Mouse (Mus musculus) embryonic facial prominence, embryonic 15.5 days (tissue): ENCODE data around the gene Dlk2. TPM values are rescaled to one million over a fixed set of nuclear protein-coding genes. Genes with fewer than 3 reads are reported as not detected.

Source experiments
- ATAC-seq: fragments of 200-750 bp; cut with Nextera tagmentation; 2 replicates; pipeline ENCODE4 v1.8.0; 2017; ENCODE audit warnings: low read depth, moderate TSS enrichment; ENCODE audit not compliant: insufficient number of reproducible peaks, low FRiP score, low TSS enrichment
- H3K27ac ChIP-seq: fragments of 300-500 bp; sonication (generic); replicated peaks from 2 replicates; pipeline ENCODE4 v1.5.1; 2015; ENCODE audit warnings: mild to moderate bottlenecking, inconsistent platforms
- H3K27me3 ChIP-seq: fragments of 300-500 bp; sonication (generic); 2 replicates; pipeline ENCODE4 v1.6.1; 2015; ENCODE audit warnings: inconsistent platforms
- H3K36me3 ChIP-seq: fragments of 300-500 bp; sonication (generic); 2 replicates; pipeline ENCODE4 v1.6.1; 2015; ENCODE audit warnings: mild to moderate bottlenecking, inconsistent platforms
- H3K4me1 ChIP-seq: fragments of 300-500 bp; sonication (generic); 2 replicates; pipeline ENCODE4 v1.6.1; 2015; ENCODE audit warnings: inconsistent platforms
- H3K4me2 ChIP-seq: fragments of 300-500 bp; sonication (generic); replicated peaks from 2 replicates; pipeline ENCODE4 v1.6.1; 2015; ENCODE audit warnings: mild to moderate bottlenecking, inconsistent platforms
- H3K4me3 ChIP-seq: fragments of 300-500 bp; sonication (generic); replicated peaks from 2 replicates; pipeline ENCODE4 v1.5.1; 2015; ENCODE audit warnings: mild to moderate bottlenecking, inconsistent platforms
- H3K9ac ChIP-seq: fragments of 300-500 bp; sonication (generic); 2 replicates; pipeline ENCODE4 v1.6.1; 2015; ENCODE audit warnings: inconsistent platforms
- H3K9me3 ChIP-seq: fragments of 300-500 bp; sonication (generic); replicated peaks from 2 replicates; pipeline ENCODE4 v1.6.1; 2016; ENCODE audit warnings: inconsistent platforms
- WGBS: fragments of 180-500 bp; shearing (Covaris S2); methylation state at CpG from one replicate; pipeline ENCODE4 v1.1.7; 2015; 5-methylcytosine and 5-hydroxymethylcytosine counted together
- polyA plus RNA-seq: library from polyadenylated mRNA; unstranded; fragments of >200 nt; fragmentation: Nextera tagmentation; extraction: Ambion mirVana; gene quantifications from 2 replicates; pipeline ENCODE4 v1.2.1, GENCODE M21; 2015

Gene Dlk2
- 16.6 and 16.8 TPM in 2 replicates for polyA plus RNA-seq

- Histone ChIP-seq H3K27me3 (peaks cover 47% of the 10 kb centered on the region), H3K4me3 (peak within 1 kb of the TSS; percentile 55), H3K4me2 (peak within 1 kb of the TSS; percentile 92), H3K27ac (0 out of 2 replicates have a peak within 1 kb of the TSS, but pooled peaks have one; percentile 5), H3K36me3 (no peaks in the 10 kb centered on the region), H3K9ac (peak within 1 kb of the TSS; percentile 15), H3K9me3 (no peaks in the 10 kb centered on the region), H3K4me1 (peaks cover 21% of the 10 kb centered on the region)
- peak; percentile 49; the same call in 1 of the 2 replicates for ATAC-seq
- under 1% methylated on average over 60 of the region's 86 CpGs for WGBS
Measured at GRCm38 (mm10) chr17:46297364-46298219, at the start of gene Dlk2. TSS of gene Dlk2 (plus strand) at chr17:46297421.

GRCm38 (mm10) chr17:46247512-46248188 is 49.6 kb upstream of the Dlk2 start, which contains the start of the genes Polr1c and Yipf3:
TSS of gene Polr1c (minus strand) at chr17:46248054.
TSS of gene Yipf3 (plus strand) at chr17:46248080.
- Histone ChIP-seq H3K9ac (peak within 1 kb of the TSS; percentile 93), H3K9me3 (no peaks in the 10 kb centered on the region), H3K27ac (peak within 1 kb of the TSS; percentile 67), H3K27me3 (no peaks in the 10 kb centered on the region), H3K4me1 (peaks cover 32% of the 10 kb centered on the region), H3K4me2 (peak within 1 kb of the TSS; percentile 86), H3K36me3 (peaks cover 70% of the 10 kb centered on the region), H3K4me3 (peak within 1 kb of the TSS; percentile 90)
- WGBS = under 1% methylated on average over 53 of the region's 53 CpGs
- ATAC-seq = peak; percentile 89

- peak overlapping the region; percentile 90 for H3K4me3 ChIP-seq
- H3K36me3 ChIP-seq = peaks cover 65% of the 10 kb centered on the region
- H3K4me1 ChIP-seq = peaks cover 35% of the 10 kb centered on the region
- ATAC-seq = peak; percentile 12
- WGBS = under 1% methylated on average over 37 of the region's 37 CpGs
- H3K4me2 ChIP-seq = peak overlapping the region; percentile 86
- H3K9ac ChIP-seq = peak overlapping the region; percentile 93
- no peaks in the 10 kb centered on the region for H3K9me3 ChIP-seq
- peak overlapping the region; percentile 67 for H3K27ac ChIP-seq
- H3K27me3 ChIP-seq = no peaks in the 10 kb centered on the region
Measured at GRCm38 (mm10) chr17:46248189-46248522, 49.1 kb upstream of the Dlk2 start.

GRCm38 (mm10) chr17:46251174-46251573 is 46.0 kb upstream of the Dlk2 start:
- Histone ChIP-seq H3K4me3 (no peak overlapping the region), H3K9me3 (no peaks in the 10 kb centered on the region), H3K27me3 (peaks cover 15% of the 10 kb centered on the region), H3K4me2 (no peak overlapping the region), H3K4me1 (peaks cover 51% of the 10 kb centered on the region), H3K9ac (no peak overlapping the region), H3K36me3 (peaks cover 36% of the 10 kb centered on the region), H3K27ac (no peak overlapping the region)
- ATAC-seq = no peak
- WGBS = 76% methylated on average over 7 of the region's 7 CpGs

GRCm38 (mm10) chr17:46252571-46253451 is 44.4 kb upstream of the Dlk2 start:
- WGBS = 55% methylated on average over 14 of the region's 14 CpGs
- no peak for ATAC-seq
- Histone ChIP-seq H3K4me2 (peak overlapping the region; percentile 99), H3K36me3 (peaks cover 51% of the 10 kb centered on the region), H3K9ac (no peak overlapping the region), H3K9me3 (no peaks in the 10 kb centered on the region), H3K27ac (no peak overlapping the region), H3K27me3 (peaks cover 15% of the 10 kb centered on the region), H3K4me1 (peaks cover 41% of the 10 kb centered on the region), H3K4me3 (peak overlapping the region; percentile 68)

- H3K27me3 ChIP-seq = peaks cover 15% of the 10 kb centered on the region
- peak within 1 kb of the TSS; percentile 99 for H3K4me2 ChIP-seq
- peak within 1 kb of the TSS; percentile 68 for H3K4me3 ChIP-seq
- no peak within 1 kb of the TSS for H3K27ac ChIP-seq
- 2% methylated on average over 45 of the region's 48 CpGs for WGBS
- ATAC-seq = peak; percentile 86
- no peaks in the 10 kb centered on the region for H3K9me3 ChIP-seq
- H3K9ac ChIP-seq = peak within 1 kb of the TSS; percentile 47
- H3K4me1 ChIP-seq = peaks cover 40% of the 10 kb centered on the region
- peaks cover 58% of the 10 kb centered on the region for H3K36me3 ChIP-seq
Measured at GRCm38 (mm10) chr17:46253452-46254084, 43.7 kb upstream of the Dlk2 start, which contains the start of gene Lrrc73. TSS of gene Lrrc73 (plus strand) at chr17:46253531.

GRCm38 (mm10) chr17:46254106-46254505 is 43.1 kb upstream of the Dlk2 start:
- Histone ChIP-seq H3K4me3 (peak overlapping the region; percentile 68), H3K4me2 (peak overlapping the region; percentile 99), H3K9me3 (no peaks in the 10 kb centered on the region), H3K9ac (peak overlapping the region; percentile 47), H3K36me3 (peaks cover 64% of the 10 kb centered on the region), H3K27me3 (peaks cover 15% of the 10 kb centered on the region), H3K4me1 (peaks cover 35% of the 10 kb centered on the region), H3K27ac (no peak overlapping the region)
- WGBS = under 1% methylated on average over 49 of the region's 54 CpGs
- peak; percentile 0; the same call in 1 of the 2 replicates for ATAC-seq

- H3K27ac ChIP-seq = no peak overlapping the region
- H3K9me3 ChIP-seq = no peaks in the 10 kb centered on the region
- peaks cover 65% of the 10 kb centered on the region for H3K36me3 ChIP-seq
- no peak for ATAC-seq
- H3K4me2 ChIP-seq = 0 out of 2 replicates have a peak overlapping the region, but pooled peaks have one; percentile 2
- peaks cover 15% of the 10 kb centered on the region for H3K27me3 ChIP-seq
- peak overlapping the region; percentile 68 for H3K4me3 ChIP-seq
- H3K9ac ChIP-seq = no peak overlapping the region
- 30% methylated on average over 6 of the region's 6 CpGs for WGBS
- H3K4me1 ChIP-seq = peaks cover 27% of the 10 kb centered on the region
Measured at GRCm38 (mm10) chr17:46255147-46255546, 42.1 kb upstream of the Dlk2 start.

GRCm38 (mm10) chr17:46258279-46259053 is 38.8 kb upstream of the Dlk2 start:
- 83% methylated on average over 30 of the region's 30 CpGs for WGBS
- Histone ChIP-seq H3K4me3 (no peak overlapping the region), H3K9me3 (no peaks in the 10 kb centered on the region), H3K9ac (no peak overlapping the region), H3K27me3 (peaks cover 15% of the 10 kb centered on the region), H3K4me2 (no peak overlapping the region), H3K36me3 (peaks cover 75% of the 10 kb centered on the region), H3K4me1 (peaks cover 18% of the 10 kb centered on the region), H3K27ac (no peak overlapping the region)
- ATAC-seq = no peak

- Histone ChIP-seq H3K4me3 (no peak overlapping the region), H3K36me3 (peaks cover 87% of the 10 kb centered on the region), H3K4me1 (peaks cover 8% of the 10 kb centered on the region; the same call in 1 of the 2 replicates), H3K27ac (no peak overlapping the region), H3K9ac (no peak overlapping the region), H3K27me3 (peaks cover 9% of the 10 kb centered on the region), H3K9me3 (no peaks in the 10 kb centered on the region), H3K4me2 (no peak overlapping the region)
- WGBS = 85% methylated on average over 17 of the region's 17 CpGs
- no peak for ATAC-seq
Measured at GRCm38 (mm10) chr17:46259675-46260074, 37.5 kb upstream of the Dlk2 start.
